In the genomic region with DNA sequence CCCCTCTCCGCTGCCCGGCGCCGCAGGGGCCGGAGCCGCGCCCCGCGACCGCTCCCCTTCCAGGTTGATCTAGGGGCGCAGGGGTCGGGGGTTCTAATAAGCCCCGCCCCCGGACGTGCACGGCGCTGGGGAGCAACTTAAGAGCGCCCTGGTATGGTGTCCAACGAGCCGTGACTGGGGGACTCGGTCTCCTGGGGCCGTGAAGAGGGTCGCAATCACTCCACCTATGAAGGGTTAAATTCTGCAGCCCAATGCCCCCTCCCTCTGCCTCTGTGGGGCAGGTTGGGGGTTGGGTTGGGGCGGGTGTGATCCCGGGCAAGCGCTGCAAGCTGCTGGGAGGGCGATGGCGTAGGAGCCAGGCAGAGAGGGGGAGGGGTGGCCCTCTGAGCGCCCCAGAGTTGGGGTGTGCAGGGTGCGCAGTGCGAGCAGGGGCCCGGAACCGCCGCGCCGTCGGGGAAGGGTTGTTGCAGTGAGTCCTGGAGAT, we compare ENCODE assay signal across 1 mouse cellular context.
TF ChIP-seq lines count a peak whose summit lies in the region.

No protein-coding gene starts in this region.

TF ChIP-seq in CH12.LX, 34 proteins besides CTCF, POLR2A, EP300 and RAD21:
- TF ChIP-seq CHD2 (IDR thresholded peaks at IDR 0.05; ENCODE audit: low read length) (0 out of 2 replicates have a peak, but pooled peaks have one; percentile 53), NRF1 (IDR thresholded peaks at IDR 0.05; ENCODE audit: low read depth, low read length) (0 out of 2 replicates have a peak, but pooled peaks have one; percentile 27), JUN (IDR thresholded peaks at IDR 0.05; ENCODE audit: insufficient read depth, low read depth, low read length) (no peak)
